Mouse (Mus musculus): ENCODE measurements around the gene Creld2.
A peak's percentile ranks its signal among the peaks of the same experiment; 100 is the strongest.

Creld2 gene

GRCm38 (mm10) chr15:88828800-88829705 is 9.6 kb downstream of the Creld2 start:
- DNase-seq (ENCODE audit: low read depth) = peak; percentile 92

DNA sequence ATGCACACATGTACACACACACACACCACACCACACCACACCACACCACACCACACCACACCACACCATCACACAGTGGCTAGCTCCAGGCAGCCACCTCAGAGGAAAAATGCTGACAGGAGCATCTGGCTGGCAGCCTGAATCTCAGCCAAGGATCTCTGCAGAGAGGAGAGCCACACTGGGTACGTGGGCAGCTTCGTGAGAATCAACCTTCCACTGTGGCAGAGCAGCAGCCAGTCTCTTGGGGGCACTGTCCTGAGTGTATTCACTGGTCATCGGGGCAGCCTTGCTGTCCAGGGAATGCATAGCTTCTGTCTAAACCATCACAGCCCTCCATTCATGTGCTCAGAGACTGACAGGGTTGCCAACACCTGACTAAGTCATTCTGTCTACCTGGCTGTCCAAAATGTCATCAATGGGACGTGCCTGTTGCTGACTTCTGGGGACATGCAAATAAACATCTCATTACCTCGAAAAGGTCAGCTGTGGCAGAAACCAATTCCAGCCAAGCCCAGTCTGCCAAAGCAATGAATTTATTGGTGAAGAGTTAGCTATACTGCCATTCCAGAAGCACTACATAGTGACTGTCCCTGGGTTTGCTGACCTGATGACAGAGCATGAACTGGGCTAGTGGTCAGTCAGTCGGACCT is 10.5 kb downstream of the Creld2 start:
- DNase-seq (ENCODE audit: low read depth) = no peak

DNA sequence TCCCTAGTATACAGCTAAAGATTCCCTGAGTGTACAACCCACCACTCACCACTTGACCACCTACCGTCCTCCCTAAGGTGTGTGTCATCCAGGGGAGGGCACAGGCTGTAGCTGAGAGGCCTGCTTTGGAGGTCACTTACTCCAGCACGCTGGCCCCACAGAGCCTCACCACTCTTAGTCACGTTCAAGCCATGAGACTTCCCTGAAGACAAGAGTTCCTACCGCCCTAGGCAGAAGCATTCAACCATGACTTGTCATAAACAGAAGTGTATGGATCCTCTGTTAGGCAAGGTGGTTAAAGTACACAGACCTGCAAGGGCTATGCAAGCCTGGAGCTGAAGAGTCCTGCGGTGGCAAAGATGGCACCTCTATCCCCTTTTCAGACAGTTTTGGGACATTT is 11.2 kb downstream of the Creld2 start:
- no peak for DNase-seq (ENCODE audit: low read depth)

DNA sequence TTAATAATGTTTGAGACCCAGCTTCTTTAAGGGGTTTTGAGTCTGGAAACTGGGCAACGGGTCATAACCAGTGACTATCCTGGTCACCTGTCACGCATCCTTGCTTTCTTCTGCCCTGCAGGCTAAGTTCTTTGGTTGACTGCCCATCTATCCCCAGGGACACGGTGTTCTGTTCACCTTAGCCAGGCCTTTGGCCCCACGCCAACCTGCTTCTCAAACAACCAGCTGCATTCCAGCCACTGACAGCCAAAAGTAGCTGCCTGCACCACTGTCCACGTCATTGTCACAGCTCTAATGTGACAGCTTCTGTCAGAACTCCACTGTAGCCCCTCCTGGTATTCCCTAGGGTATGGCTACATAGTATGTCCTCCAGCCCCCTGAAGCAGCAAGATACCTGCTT is 12.0 kb downstream of the Creld2 start:
- DNase-seq (ENCODE audit: low read depth) = no peak

- DNase-seq (ENCODE audit: low read depth) = no peak
Measured at GRCm38 (mm10) chr15:88832536-88832935, 13.1 kb downstream of the Creld2 start.

- no peak for DNase-seq (ENCODE audit: low read depth)
Measured at GRCm38 (mm10) chr15:88836031-88836430, 16.6 kb downstream of the Creld2 start.

DNA sequence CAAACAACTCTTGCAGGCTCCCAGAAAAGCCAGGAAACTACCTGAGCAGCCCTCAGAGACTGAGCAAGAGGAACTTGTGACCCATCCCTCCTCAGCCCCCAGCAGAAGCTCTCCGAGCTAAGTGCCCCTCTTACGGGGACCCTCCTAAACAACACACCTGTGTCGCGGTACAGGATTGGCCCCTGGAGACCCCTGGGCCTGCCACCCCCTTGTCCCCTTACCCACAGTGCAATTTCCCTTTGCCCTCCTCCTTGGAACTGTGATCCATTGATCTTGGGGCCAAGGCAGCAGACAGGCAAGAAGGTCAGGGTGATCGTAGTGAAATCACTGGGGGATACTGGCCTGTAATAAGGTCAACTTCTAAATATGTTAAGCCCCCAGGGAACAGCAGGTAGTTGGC is 17.1 kb downstream of the Creld2 start:
- DNase-seq (ENCODE audit: low read depth) = no peak

DNA sequence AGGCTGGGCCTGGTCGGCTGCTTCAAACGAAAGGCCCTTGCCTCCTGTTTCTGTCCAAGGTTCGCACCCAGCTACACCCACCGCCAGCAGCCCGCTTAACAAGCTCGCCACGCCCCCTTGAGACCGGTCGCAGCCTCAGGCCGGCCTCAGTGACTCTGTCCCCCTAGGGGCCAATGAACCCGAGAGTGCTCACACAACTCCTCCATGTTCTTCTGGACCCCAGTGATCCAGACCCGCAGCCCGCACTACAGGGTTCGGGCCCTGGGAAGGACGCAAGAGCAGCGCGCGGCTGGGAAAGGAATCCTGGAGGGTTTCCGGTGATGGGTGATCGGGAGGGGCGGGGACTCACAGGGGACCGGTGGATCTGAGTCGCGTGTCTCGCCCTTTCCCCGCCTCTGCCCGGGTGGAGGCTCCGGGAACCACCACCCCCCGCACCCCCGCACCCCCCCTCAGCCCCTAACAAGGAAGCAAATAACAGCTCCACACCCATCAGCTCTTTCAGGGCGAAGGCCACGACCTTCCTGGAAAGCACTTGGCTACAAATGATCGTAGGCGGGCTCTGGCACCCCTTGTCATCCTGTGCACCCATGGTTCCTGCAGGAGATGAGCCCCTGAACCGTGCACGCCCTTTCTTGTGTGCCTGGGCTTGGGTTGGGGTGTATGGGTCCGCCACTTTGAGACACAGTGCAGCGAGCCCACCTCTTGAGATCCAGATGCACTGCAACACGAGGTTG is 17.9 kb downstream of the Creld2 start:
- peak; percentile 57 for DNase-seq (ENCODE audit: low read depth)

GRCm38 (mm10) chr15:88837977-88838376 is 18.5 kb downstream of the Creld2 start:
- DNase-seq (ENCODE audit: low read depth) = no peak

GRCm38 (mm10) chr15:88839271-88839670 is 19.8 kb downstream of the Creld2 start:
- DNase-seq (ENCODE audit: low read depth) = no peak

DNA sequence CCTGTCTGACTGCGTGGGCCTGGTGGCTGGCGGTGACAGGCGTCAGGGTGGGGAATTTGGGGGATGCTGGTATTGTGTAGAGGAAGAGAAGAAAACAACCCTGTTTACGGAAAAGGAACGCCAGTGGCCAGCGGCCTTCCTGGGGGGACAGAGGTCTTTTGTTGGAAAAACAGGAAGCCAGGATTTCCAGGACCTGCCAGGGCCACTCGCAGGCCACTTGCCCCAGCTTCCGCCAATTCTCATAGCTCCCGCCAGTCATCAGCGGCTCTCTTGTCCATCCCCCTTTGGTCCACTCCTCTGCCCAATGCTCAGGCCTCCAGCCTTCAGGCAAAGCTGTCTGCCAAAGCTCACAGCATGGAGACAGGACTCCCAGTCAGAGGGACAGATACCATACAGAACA is 20.7 kb downstream of the Creld2 start:
- DNase-seq (ENCODE audit: low read depth) = no peak

- DNase-seq (ENCODE audit: low read depth) = no peak
Measured at GRCm38 (mm10) chr15:88841160-88841559, 21.7 kb downstream of the Creld2 start.

- DNase-seq (ENCODE audit: low read depth) = no peak
Measured at GRCm38 (mm10) chr15:88841580-88842299, 22.3 kb downstream of the Creld2 start.

- DNase-seq (ENCODE audit: low read depth) = no peak
Measured at GRCm38 (mm10) chr15:88842300-88842673, 22.8 kb downstream of the Creld2 start.

DNA sequence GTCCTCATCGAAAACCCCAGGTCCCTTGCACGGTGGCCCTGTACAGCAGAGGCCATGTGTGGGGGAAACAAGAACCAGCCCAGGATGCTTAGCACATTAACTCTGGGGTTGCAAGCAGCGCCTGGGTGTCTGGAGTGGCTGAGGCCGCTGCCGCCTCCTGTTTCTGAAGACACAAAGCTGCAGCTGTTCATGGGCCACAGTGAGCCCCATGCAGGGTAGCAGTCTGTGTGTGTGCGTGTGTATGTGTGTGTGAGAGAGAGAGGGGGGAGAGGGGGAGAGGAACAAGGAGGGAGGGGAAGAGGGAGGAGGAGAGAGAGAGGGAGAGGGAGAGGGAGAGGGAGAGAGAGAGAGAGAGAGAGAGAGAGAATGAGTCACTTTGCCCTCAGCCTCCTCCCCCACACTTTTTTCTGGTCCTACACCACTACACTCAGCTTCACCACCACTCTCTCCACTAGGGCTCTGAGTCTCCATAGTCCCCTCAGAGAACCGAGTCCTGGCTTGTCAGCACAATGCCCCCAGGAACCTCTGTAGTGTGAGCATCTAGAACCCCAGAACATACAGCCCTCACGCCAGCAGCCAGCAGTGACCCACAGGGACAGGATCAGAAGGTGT is 24.1 kb downstream of the Creld2 start:
- DNase-seq (ENCODE audit: low read depth) = no peak

DNA sequence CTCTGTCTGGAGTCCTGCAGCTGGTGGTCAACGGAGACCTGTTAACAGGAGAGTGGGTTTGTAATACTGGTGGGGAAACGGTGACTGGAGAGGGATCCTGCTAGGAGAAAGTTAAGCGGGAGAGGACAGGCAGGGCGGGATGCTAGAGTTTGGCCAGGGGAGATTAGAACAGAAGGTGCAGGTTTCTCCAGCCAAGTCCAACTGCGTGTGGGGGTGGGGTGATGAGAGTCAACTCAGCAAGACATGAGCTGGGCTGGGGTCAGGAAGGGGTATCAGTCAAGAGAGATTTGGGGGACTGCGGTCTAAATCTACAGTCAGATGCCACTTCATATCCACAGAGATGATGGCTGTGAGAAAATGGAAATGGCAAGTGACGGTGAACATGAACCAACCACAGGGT is 25.5 kb downstream of the Creld2 start:
- no peak for DNase-seq (ENCODE audit: low read depth)

DNA sequence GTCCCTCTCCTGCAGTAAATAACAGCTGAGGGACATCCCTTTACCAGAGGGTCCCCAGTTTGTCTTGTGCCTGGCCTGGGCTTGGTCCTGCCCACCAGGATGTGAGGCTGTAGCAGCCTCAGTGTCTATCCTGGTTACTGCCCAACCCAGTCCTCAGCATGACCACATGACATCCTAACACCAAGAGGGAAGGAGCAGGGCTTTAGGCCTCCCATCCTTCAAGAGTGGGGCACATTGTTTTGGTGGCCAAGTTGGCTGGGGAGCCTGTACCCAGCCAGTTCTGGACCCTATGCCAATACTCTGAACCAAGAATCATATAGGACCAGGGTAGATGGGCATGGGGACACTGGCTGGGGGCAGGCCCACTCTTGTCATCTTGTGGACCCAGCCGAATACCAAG is 29.2 kb downstream of the Creld2 start:
- DNase-seq (ENCODE audit: low read depth) = no peak

DNA sequence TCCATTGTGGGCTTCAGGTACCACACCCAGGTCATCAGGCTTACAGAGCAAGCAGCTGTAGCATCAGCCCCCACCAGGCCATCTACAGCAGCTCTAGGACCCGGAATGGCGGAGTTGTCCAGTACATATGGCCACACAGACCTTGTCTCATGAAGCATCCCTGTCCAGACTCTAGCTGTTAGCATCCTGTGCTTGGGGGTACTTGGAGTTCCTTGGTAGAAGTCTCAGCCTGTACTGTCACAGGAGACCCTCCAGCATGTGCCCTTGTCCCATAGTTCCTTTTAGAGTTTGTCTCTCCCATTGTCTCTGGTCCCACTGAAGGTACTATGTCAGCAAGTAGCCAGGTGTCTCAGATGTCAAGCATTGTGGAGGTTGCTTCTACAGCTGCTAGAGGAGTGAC is 30.2 kb downstream of the Creld2 start:
- no peak for DNase-seq (ENCODE audit: low read depth)

DNA sequence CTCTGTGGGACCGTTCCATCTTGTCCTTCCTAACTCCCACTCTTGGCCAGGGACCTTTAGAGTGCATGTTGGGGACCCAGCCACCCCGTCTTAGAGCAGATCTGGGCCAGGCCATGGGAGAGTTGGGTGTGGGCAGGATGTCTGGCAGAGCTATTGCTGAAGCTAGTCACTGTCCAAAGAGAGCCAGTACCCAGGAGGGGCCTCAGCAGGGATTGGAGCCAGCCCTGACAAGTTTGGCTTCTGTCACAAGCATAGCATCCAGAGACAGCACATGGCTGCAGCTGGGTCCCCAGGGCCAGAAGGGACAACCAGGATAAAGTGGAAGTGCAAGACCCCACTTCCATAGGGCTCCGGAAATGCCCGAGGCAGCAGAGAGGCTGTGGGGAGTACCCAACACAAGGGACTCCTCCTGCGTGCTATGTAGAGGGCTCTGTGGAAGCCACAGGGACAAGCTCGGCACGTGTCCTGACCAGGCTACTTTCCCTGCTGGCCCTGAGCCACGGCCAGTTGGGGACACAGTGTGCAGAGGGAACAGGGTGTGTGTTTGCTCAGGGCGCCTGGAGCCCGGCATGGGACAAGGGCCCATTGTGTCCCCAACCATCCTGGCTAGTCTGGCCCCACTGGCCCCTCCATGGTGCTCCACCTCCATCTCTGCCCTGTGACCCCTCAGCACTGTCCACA is 30.8 kb downstream of the Creld2 start:
- no peak for DNase-seq (ENCODE audit: low read depth)

- no peak for DNase-seq (ENCODE audit: low read depth)
Measured at GRCm38 (mm10) chr15:88851076-88851475, 31.6 kb downstream of the Creld2 start.

DNA sequence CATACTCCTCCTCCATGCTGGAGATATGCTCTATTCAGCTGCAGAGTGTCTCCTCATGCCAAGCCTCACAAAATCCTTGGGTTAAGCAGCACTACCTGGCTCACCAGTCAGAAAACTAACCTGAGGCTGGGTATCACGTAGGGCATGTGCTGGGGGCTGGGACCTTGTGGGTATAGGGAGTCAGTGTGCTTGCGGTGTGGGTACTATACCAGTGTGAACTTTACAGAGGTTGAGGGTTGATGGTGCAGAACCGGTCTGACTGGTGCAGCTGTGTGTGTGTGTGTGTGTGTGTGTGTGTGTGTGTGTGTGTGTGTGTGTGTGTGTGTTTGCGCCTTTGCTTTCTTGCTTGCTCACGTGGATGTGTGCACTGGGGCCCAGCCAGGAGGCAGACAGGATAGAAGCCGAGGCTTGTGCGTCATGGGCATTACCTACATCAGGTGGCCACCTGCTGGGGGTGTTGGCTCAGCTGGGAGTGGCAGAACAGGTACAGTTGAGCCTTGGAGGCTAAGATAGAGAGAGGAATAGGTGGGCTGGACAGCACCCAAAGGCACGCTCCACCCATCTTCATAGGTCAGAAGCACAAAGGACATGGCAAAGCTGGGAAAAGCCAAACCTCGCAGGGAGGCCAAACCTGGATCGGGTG is 32.2 kb downstream of the Creld2 start:
- DNase-seq (ENCODE audit: low read depth) = no peak
